Mouse (Mus musculus) embryonic facial prominence, embryonic 11.5 days (tissue): ENCODE measurements at regions not wholly inside any gene's neighbourhood (a gene's known extent, or its start where the extent isn't known, plus 50 kb on each side); places are given as distances from the start of the nearest gene placed in this dataset.

Source experiments
- ATAC-seq: fragments of 200-750 bp; cut with Nextera tagmentation; replicated peaks from 2 replicates; pipeline ENCODE4 v1.8.0; 2017; ENCODE audit warnings: low read depth; ENCODE audit not compliant: insufficient number of reproducible peaks, low FRiP score, low TSS enrichment
- DNase-seq: peaks from one replicate; pipeline ENCODE4 v3.0.0-alpha.2; 2015; ENCODE audit warnings: low spot score
- H3K27ac ChIP-seq: fragments of 300-500 bp; sonication (generic); replicated peaks from 2 replicates; pipeline ENCODE4 v1.5.1; 2014; ENCODE audit warnings: mild to moderate bottlenecking, low read depth, low read length, control low read depth
- H3K27me3 ChIP-seq: fragments of 300-500 bp; sonication (generic); 2 replicates; pipeline ENCODE4 v1.6.1; 2014; ENCODE audit warnings: mild to moderate bottlenecking, low read length, moderate library complexity, mixed read lengths; ENCODE audit not compliant: control insufficient read depth, insufficient read depth
- H3K36me3 ChIP-seq: fragments of 300-500 bp; sonication (generic); replicated peaks from 2 replicates; pipeline ENCODE4 v1.6.1; 2014; ENCODE audit warnings: low read depth, mild to moderate bottlenecking, low read length, moderate library complexity, mixed read lengths; ENCODE audit not compliant: control insufficient read depth, insufficient read depth
- H3K4me1 ChIP-seq: fragments of 300-500 bp; sonication (generic); 2 replicates; pipeline ENCODE4 v1.6.1; 2014; ENCODE audit warnings: low read length, mixed read lengths; ENCODE audit not compliant: control insufficient read depth, insufficient read depth
- H3K4me2 ChIP-seq: fragments of 300-500 bp; sonication (generic); 2 replicates; pipeline ENCODE4 v1.6.1; 2014; ENCODE audit warnings: low read depth, mild to moderate bottlenecking, control low read depth, low read length, moderate library complexity
- H3K4me3 ChIP-seq: fragments of 300-500 bp; sonication (generic); 2 replicates; pipeline ENCODE4 v1.5.1; 2014; ENCODE audit warnings: low read depth, low read length, control low read depth
- H3K9ac ChIP-seq: fragments of 300-500 bp; sonication (generic); replicated peaks from 2 replicates; pipeline ENCODE4 v1.6.1; 2014; ENCODE audit warnings: mild to moderate bottlenecking, control low read depth, low read length
- H3K9me3 ChIP-seq: fragments of 300-500 bp; sonication (generic); replicated peaks from 2 replicates; pipeline ENCODE4 v1.6.1; 2016; ENCODE audit warnings: mild to moderate bottlenecking, low read length, inconsistent platforms, mixed read lengths; ENCODE audit not compliant: control insufficient read depth
- WGBS: fragments of 180-500 bp; shearing (Covaris S2); extraction: QIAGEN DNeasy Blood & Tissue Kit; methylation state at CpG from one replicate; pipeline ENCODE4 v1.1.7; 2014; 5-methylcytosine and 5-hydroxymethylcytosine counted together

DNA sequence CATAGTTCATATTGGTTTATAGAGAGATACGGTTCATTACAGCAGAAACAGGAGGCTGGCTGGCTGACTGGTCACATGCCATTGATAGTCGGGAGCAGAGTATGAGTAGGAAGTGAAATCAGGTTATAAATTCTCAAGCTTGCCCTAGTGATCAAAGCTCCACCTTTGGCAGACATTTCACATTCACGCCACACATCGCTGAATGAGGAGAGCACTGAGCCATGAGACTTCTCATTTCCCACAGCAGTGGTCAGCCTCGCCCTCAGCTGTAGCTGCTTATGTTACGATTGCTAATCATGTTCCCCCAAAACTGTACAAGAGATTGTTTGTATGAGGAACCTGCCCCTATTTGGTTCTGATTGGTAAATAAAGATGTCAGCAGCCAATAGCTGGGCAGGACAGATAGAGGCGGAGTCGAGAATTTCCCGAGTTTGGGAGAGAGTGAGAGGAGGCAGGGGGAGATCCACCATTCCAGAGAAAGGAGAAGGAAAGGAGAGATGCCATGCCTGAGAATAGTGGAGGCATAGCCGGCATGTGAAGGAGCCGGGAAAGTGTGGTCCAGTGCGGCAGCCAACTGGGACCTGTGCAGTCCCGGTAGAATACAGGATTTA is 333.5 kb downstream of the Phf3 start:
- Histone ChIP-seq H3K4me3 (no peak overlapping the region), H3K9me3 (no peaks in the 10 kb centered on the region), H3K36me3 (no peaks in the 10 kb centered on the region), H3K27me3 (no peaks in the 10 kb centered on the region), H3K4me2 (no peak overlapping the region), H3K4me1 (no peaks in the 10 kb centered on the region), H3K9ac (no peak overlapping the region), H3K27ac (no peak overlapping the region)
- WGBS: 87% methylated on average over 13 of the region's 13 CpGs
- no peak for DNase-seq
- ATAC-seq: no peak

DNA sequence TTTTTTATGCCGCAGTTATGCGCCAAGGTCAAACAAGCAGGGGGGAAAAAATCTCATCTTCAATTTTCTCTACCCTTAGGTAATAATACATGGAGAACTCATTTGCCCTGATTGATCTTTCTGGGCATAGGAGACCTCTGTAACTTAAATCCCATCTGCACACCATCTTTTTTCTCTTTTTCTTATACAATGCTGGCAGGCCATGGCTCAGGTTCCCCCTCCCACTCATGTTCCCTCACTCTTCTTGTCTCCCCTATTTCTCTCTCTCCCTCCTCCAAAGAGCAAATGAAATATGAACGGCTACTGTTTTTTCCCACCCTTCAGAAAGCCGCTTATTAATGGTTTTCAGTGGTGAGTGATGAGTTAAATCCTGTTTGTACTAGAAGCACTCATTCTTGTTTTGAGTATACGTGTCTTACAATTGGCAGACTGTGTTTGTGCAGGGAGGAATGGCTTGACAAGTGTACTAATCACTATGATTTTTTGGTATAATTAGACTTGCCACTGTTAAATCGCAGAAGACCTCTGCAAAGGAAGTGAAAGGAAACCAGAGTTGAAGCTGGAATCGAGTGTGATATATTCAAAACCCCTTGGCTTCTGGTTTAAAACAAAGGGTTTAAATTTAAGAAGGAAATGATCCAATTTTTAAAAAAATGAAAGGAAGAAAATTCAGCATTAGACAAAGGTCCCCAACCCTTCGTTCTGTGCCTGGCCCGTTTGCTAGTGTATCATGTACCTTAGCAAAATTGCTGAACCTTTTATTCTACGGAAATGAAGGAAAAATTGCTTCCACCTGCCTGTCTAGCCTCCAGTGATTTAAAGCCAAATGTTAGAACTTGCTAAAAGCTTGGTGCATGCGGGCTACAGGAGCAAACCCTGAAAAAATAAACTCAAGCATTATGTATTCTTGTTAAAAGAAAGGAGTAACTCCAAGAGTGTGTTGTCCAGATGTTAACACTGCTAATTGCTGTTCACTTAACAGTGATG is 336.4 kb downstream of the Phf3 start:
- Histone ChIP-seq H3K36me3 (no peaks in the 10 kb centered on the region), H3K9me3 (no peaks in the 10 kb centered on the region), H3K4me1 (no peaks in the 10 kb centered on the region), H3K4me3 (no peak overlapping the region), H3K4me2 (no peak overlapping the region), H3K9ac (no peak overlapping the region), H3K27me3 (no peaks in the 10 kb centered on the region), H3K27ac (peak overlapping the region; percentile 25; the same call in 1 of the 2 replicates)
- peak; percentile 76 for DNase-seq
- peak; percentile 75; the same call in 1 of the 2 replicates for ATAC-seq
- WGBS: 31% methylated on average over 11 of the region's 11 CpGs

DNA sequence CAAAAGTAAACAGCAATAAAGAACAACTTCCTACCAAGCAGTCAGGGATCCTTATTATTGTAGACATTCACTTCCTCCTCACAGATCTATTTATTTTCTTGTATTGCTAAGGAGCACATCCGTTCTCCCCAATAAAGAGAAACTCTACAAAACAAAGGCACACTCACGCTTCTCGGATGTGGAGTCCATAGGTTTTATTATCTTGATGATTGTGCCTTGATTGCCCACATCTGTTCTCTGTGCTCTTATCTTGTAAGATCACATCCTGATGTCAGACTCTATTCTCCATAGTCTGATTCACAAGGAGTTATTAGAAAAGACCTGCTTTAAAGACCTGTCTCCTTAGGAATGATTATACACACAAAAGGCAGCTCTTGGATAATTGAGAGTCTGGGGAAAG is 356.4 kb downstream of the Phf3 start:
- no peaks in the 10 kb centered on the region for H3K36me3 ChIP-seq
- H3K9ac ChIP-seq: no peak overlapping the region
- no peak overlapping the region for H3K4me3 ChIP-seq
- H3K4me1 ChIP-seq: no peaks in the 10 kb centered on the region
- H3K27me3 ChIP-seq: no peaks in the 10 kb centered on the region
- ATAC-seq (no peak), DNase-seq (no peak)
- 70% methylated on average over 3 of the region's 3 CpGs for WGBS
- no peak overlapping the region for H3K27ac ChIP-seq
- H3K9me3 ChIP-seq: no peaks in the 10 kb centered on the region
- H3K4me2 ChIP-seq: no peak overlapping the region

- Histone ChIP-seq H3K4me1 (no peaks in the 10 kb centered on the region), H3K36me3 (no peaks in the 10 kb centered on the region), H3K27ac (no peak overlapping the region), H3K4me2 (no peak overlapping the region), H3K9me3 (no peaks in the 10 kb centered on the region), H3K4me3 (no peak overlapping the region), H3K9ac (no peak overlapping the region), H3K27me3 (no peaks in the 10 kb centered on the region)
- DNase-seq (no peak), ATAC-seq (no peak)
- 81% methylated on average over 6 of the region's 6 CpGs for WGBS
Observed at GRCm38 (mm10) chr1:30515846-30516245, 357.9 kb downstream of the Phf3 start.

DNA sequence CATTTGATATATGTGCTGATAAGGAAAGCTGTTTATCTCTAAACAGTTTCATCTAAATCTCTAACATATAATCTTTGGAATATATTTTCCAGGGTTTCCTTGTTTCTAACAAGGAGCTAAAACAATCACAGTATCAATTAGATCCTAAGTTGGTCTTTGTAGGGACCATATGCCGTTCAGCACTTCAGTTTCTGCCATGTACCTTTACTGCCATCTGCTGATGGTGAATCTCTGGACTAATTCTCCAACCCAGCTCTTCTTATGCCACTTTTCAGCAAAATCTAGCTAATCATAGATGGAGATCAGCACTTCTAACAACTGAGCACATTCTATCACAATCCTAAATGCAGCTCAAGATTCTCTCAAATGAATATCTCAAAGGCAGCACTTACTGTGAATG is 370.5 kb downstream of the Phf3 start:
- H3K9me3 ChIP-seq: no peaks in the 10 kb centered on the region
- no peaks in the 10 kb centered on the region for H3K36me3 ChIP-seq
- no peak overlapping the region for H3K27ac ChIP-seq
- no peak for ATAC-seq
- no peak overlapping the region for H3K4me2 ChIP-seq
- 40% methylated on average over 1 of the region's 1 CpGs for WGBS
- peak; percentile 10 for DNase-seq
- H3K9ac ChIP-seq: no peak overlapping the region
- no peaks in the 10 kb centered on the region for H3K27me3 ChIP-seq
- H3K4me3 ChIP-seq: no peak overlapping the region
- H3K4me1 ChIP-seq: no peaks in the 10 kb centered on the region

GRCm38 (mm10) chr1:30460295-30460958 is 413.3 kb downstream of the Phf3 start:
- Histone ChIP-seq H3K4me1 (no peaks in the 10 kb centered on the region), H3K9me3 (no peaks in the 10 kb centered on the region), H3K36me3 (no peaks in the 10 kb centered on the region), H3K4me2 (no peak overlapping the region), H3K9ac (no peak overlapping the region), H3K27ac (no peak overlapping the region), H3K4me3 (no peak overlapping the region), H3K27me3 (no peaks in the 10 kb centered on the region)
- no peak for DNase-seq
- no peak for ATAC-seq
- 81% methylated on average over 4 of the region's 4 CpGs for WGBS

DNA sequence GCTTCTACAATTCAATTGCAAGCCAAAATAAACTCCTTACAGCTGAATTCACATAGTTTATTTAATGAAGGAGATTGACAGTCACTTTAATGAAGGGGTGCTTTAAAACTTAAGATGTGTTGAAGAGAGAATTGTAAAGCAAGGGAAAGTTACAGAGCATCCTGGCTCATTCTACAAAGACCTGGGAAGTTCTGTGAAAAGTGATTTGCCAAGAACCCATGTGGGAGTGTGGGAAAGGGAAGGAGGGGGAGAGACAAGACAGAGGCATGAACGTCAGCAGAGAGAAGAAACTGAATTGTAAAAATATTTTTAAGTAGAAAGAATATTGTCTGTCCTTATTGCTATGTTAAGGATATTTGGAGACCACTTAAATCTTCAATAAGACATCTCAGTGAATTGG is 435.8 kb downstream of the Phf3 start:
- H3K9ac ChIP-seq: no peak overlapping the region
- no peak for ATAC-seq
- no peaks in the 10 kb centered on the region for H3K4me1 ChIP-seq
- DNase-seq: no peak
- H3K9me3 ChIP-seq: no peaks in the 10 kb centered on the region
- H3K27ac ChIP-seq: no peak overlapping the region
- H3K4me2 ChIP-seq: no peak overlapping the region
- H3K4me3 ChIP-seq: no peak overlapping the region
- WGBS: 52% methylated on average over 1 of the region's 1 CpGs
- no peaks in the 10 kb centered on the region for H3K27me3 ChIP-seq
- no peaks in the 10 kb centered on the region for H3K36me3 ChIP-seq

DNA sequence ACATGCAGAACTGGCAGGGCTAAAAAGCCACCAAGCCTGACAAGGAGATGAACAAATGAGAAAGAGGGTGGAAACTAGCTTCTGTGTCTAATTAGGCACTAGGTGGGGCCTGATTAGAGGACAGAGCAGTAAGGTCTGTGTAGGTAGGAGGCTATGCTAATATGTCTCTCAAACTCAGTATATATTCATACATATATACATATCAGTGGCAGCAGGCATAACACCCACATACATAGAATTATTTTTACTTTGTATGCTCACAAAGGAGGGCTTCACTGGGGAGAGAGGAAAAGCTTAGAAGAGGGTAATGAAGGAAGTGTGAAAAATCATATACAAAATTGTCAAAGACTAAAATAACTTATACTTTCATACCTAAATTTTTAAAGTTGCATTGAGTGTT is 457.1 kb downstream of the Phf3 start:
- H3K4me3 ChIP-seq: no peak overlapping the region
- H3K9ac ChIP-seq: no peak overlapping the region
- no peak overlapping the region for H3K4me2 ChIP-seq
- ATAC-seq: 0 out of 2 replicates have a peak, but pooled peaks have one; percentile 44
- no peak for DNase-seq
- H3K36me3 ChIP-seq: no peaks in the 10 kb centered on the region
- H3K9me3 ChIP-seq: no peaks in the 10 kb centered on the region
- H3K27ac ChIP-seq: no peak overlapping the region
- H3K27me3 ChIP-seq: no peaks in the 10 kb centered on the region
- no peaks in the 10 kb centered on the region for H3K4me1 ChIP-seq
